Mouse (Mus musculus) CH12.LX (cell line): ENCODE data around the gene Pias1. TPM values are rescaled to one million over a fixed set of nuclear protein-coding genes. Genes with fewer than 3 reads are reported as not detected.
"Not testable (repeated sequence)": the region's sequence is repeated elsewhere in the genome, so short reads cannot be mapped to it uniquely, and the experiment has no call there.

Source experiments
- DNase-seq: peaks from one replicate; pipeline ENCODE4 v3.0.0-alpha.2; 2013; ENCODE audit errors: extremely low read depth
- H3K27ac ChIP-seq: 2 replicates; pipeline ENCODE4 v1.5.1; 2012; ENCODE audit warnings: low read depth, mild to moderate bottlenecking, control low read depth, moderate library complexity; ENCODE audit not compliant: insufficient read depth
- H3K27me3 ChIP-seq: replicated peaks from 2 replicates; pipeline ENCODE3; 2012; ENCODE audit warnings: inconsistent platforms
- H3K36me3 ChIP-seq, 2 experiments: replicated peaks in 1 of 2; 2 replicates each; pipeline versions ENCODE3 to v1.6.1; 2012; ENCODE audit warnings: inconsistent platforms in 1 of 2, low read length in 1 of 2, mild to moderate bottlenecking in 1 of 2, mixed read lengths in 1 of 2, moderate library complexity in 1 of 2; ENCODE audit not compliant: control insufficient read depth in 1 of 2, insufficient read depth in 1 of 2
- H3K4me1 ChIP-seq, 2 experiments: 2 replicates each; pipeline ENCODE4 v1.6.1; 2012; ENCODE audit warnings: inconsistent platforms in 1 of 2, moderate library complexity in 1 of 2; ENCODE audit not compliant: insufficient read depth in 2 of 2, control insufficient read depth in 1 of 2
- H3K4me2 ChIP-seq: 2 replicates; pipeline ENCODE4 v1.6.1; 2012; ENCODE audit warnings: low read depth, mild to moderate bottlenecking, control low read depth; ENCODE audit not compliant: poor library complexity, insufficient read depth, severe bottlenecking
- H3K4me3 ChIP-seq, 3 experiments: fragments of 150-350 bp in 1 of 3; sonication (generic) in 1 of 3; replicated peaks in 1 of 3; 2 replicates each; pipeline versions ENCODE3 to v1.5.1; 2011 to 2012; ENCODE audit warnings: low read depth in 2 of 3, low read length in 2 of 3, mild to moderate bottlenecking in 2 of 3, moderate library complexity in 2 of 3, control low read depth in 1 of 3, improper control_type of control experiment in 1 of 3, inconsistent platforms in 1 of 3, mixed read lengths in 1 of 3; ENCODE audit not compliant: poor library complexity in 1 of 3
- H3K79me2 ChIP-seq: replicated peaks from 2 replicates; pipeline ENCODE4 v1.6.1; 2012; ENCODE audit warnings: mild to moderate bottlenecking, moderate library complexity; ENCODE audit not compliant: control insufficient read depth, poor library complexity, insufficient read depth, severe bottlenecking; ENCODE audit errors: extremely low read depth
- H3K9ac ChIP-seq: 2 replicates; pipeline ENCODE4 v1.6.1; 2012; ENCODE audit warnings: low read depth, mild to moderate bottlenecking, control low read depth, moderate library complexity; ENCODE audit not compliant: insufficient read depth
- H3K9me3 ChIP-seq: replicated peaks from 2 replicates; pipeline ENCODE3; 2012; ENCODE audit warnings: low read length, inconsistent platforms, mixed read lengths
- CHD1 ChIP-seq: IDR thresholded peaks from 2 replicates; pipeline ENCODE4 v1.6.1; 2012; ENCODE audit warnings: low read depth, low read length, improper control_type of control experiment, inconsistent platforms
- CTCF ChIP-seq, 2 experiments: IDR thresholded peaks in 1 of 2; conservative IDR thresholded peaks in 1 of 2; 2 replicates each; pipeline ENCODE4 v1.5.1; 2011 to 2012; ENCODE audit warnings: low read depth in 2 of 2, low read length in 2 of 2, improper control_type of control experiment in 1 of 2, inconsistent platforms in 1 of 2, mild to moderate bottlenecking in 1 of 2, moderate library complexity in 1 of 2
- E2F4 ChIP-seq: IDR thresholded peaks from 2 replicates; pipeline ENCODE4 v1.6.1; 2011; ENCODE audit warnings: low read depth, low read length, improper control_type of control experiment; ENCODE audit not compliant: insufficient replicate concordance
- EP300 ChIP-seq: IDR thresholded peaks from 2 replicates; pipeline ENCODE4 v1.6.1; 2011; ENCODE audit warnings: low read length, improper control_type of control experiment
- HCFC1 ChIP-seq: IDR thresholded peaks from 2 replicates; pipeline ENCODE4 v1.6.1; 2012; ENCODE audit warnings: low read depth, mild to moderate bottlenecking, inconsistent platforms, low read length, improper control_type of control experiment
- KAT2A ChIP-seq: IDR thresholded peaks from 2 replicates; pipeline ENCODE4 v1.6.1; 2012; ENCODE audit warnings: low read length, improper control_type of control experiment, inconsistent platforms; ENCODE audit not compliant: insufficient replicate concordance
- MAFK ChIP-seq: IDR thresholded peaks from 2 replicates; pipeline ENCODE4 v1.6.1; 2011; ENCODE audit warnings: low read length, improper control_type of control experiment; ENCODE audit not compliant: insufficient replicate concordance
- MAX ChIP-seq: IDR thresholded peaks from 2 replicates; pipeline ENCODE4 v1.6.1; 2011; ENCODE audit warnings: low read length, improper control_type of control experiment
- NELFE ChIP-seq: IDR thresholded peaks from 2 replicates; pipeline ENCODE4 v1.6.1; 2011; ENCODE audit warnings: low read depth, low read length, improper control_type of control experiment
- NRF1 ChIP-seq: IDR thresholded peaks from 2 replicates; pipeline ENCODE4 v1.6.1; 2014; ENCODE audit warnings: low read depth, mild to moderate bottlenecking, inconsistent platforms, low read length, improper control_type of control experiment, moderate library complexity
- PAX5 ChIP-seq: IDR thresholded peaks from 2 replicates; pipeline ENCODE4 v1.6.1; 2012; ENCODE audit warnings: low read length, inconsistent platforms, mixed read lengths
- POLR2A ChIP-seq: IDR thresholded peaks from 2 replicates; pipeline ENCODE4 v1.6.1; 2011; ENCODE audit warnings: low read depth, mild to moderate bottlenecking, improper control_type of control experiment, low read length
- POLR2AphosphoS2 ChIP-seq: IDR thresholded peaks from 2 replicates; pipeline ENCODE4 v1.6.1; 2011; ENCODE audit warnings: low read depth, low read length, improper control_type of control experiment
- SIN3A ChIP-seq: IDR thresholded peaks from 2 replicates; pipeline ENCODE4 v1.6.1; 2012; ENCODE audit warnings: low read length, improper control_type of control experiment, inconsistent platforms
- TBP ChIP-seq: conservative IDR thresholded peaks from 2 replicates; pipeline ENCODE4 v1.6.1; 2011; ENCODE audit warnings: low read depth, low read length, improper control_type of control experiment
- UBTF ChIP-seq: IDR thresholded peaks from 2 replicates; pipeline ENCODE4 v1.6.1; 2012; ENCODE audit warnings: low read depth, mild to moderate bottlenecking, inconsistent platforms, low read length, improper control_type of control experiment, moderate library complexity
- USF1 ChIP-seq: IDR thresholded peaks from 2 replicates; pipeline ENCODE4 v1.6.1; 2014; ENCODE audit warnings: low read depth, mild to moderate bottlenecking, inconsistent platforms, low read length, improper control_type of control experiment
- USF2 ChIP-seq: conservative IDR thresholded peaks from 2 replicates; pipeline ENCODE4 v1.6.1; 2011; ENCODE audit warnings: low read depth, low read length, improper control_type of control experiment
- ZKSCAN1 ChIP-seq: IDR thresholded peaks from 2 replicates; pipeline ENCODE4 v1.6.1; 2012; ENCODE audit warnings: low read depth, inconsistent platforms, low read length, improper control_type of control experiment, borderline replicate concordance
- dilution Hi-C: fragments of 300-500 bp; cut with MboI; formaldehyde crosslinking; loops from 2 replicates; pipeline ENCODE4 v1.14.3; 2020; ENCODE audit warnings: low sequenced_read_pairs; ENCODE audit not compliant: extremely low pct_unique_long_range_greater_than_20kb, extremely low pct_ligation_motif_present
- in situ Hi-C: fragments of 300-500 bp; cut with MboI; formaldehyde crosslinking; loops from 3 replicates; pipeline ENCODE4 v1.14.3; 2019; ENCODE audit warnings: low sequenced_read_pairs, low pct_ligation_motif_present, low pct_unique_long_range_greater_than_20kb, mixed read lengths
- polyA plus RNA-seq: library from polyadenylated mRNA; unstranded; fragments of >175 nt; gene quantifications from 2 replicates; pipeline ENCODE4 v1.2.1, GENCODE M21; 2012; ENCODE audit warnings: low read depth; ENCODE audit not compliant: insufficient read length
- total RNA-seq, 2 experiments: library from RNA; depleted of rRNA; stranded (reverse); fragments of 300-350 nt in 1 of 2; fragments of >200 nt in 1 of 2; gene quantifications; 2 replicates each; pipeline ENCODE4 v1.2.3; 2012 to 2014

Gene Pias1
- total and polyA plus RNA-seq, 3 experiments, result 8.0 to 22.7 (median 11.9) TPM

- TF ChIP-seq NELFE, result no peak
- TF ChIP-seq CHD1, result no peak
- TF ChIP-seq TBP, result no peak
- TF ChIP-seq EP300, result no peak
- TF ChIP-seq UBTF, result no peak
- no peak for TF ChIP-seq USF2
- no peak for TF ChIP-seq PAX5
- TF ChIP-seq HCFC1, result no peak
- no peak for TF ChIP-seq POLR2AphosphoS2
- no peak for TF ChIP-seq CTCF (conservative IDR thresholded peaks at IDR 0.05 in 1 of 2, IDR thresholded peaks at IDR 0.05 in 1 of 2; ENCODE audit: low read depth in 2 of 2, low read length in 2 of 2)
- TF ChIP-seq NRF1, result no peak
- TF ChIP-seq POLR2A, result no peak
- TF ChIP-seq E2F4, result no peak
- no peak for TF ChIP-seq KAT2A
- TF ChIP-seq MAFK, result no peak
- no peak for TF ChIP-seq ZKSCAN1
- TF ChIP-seq USF1, result no peak
- no peak for TF ChIP-seq SIN3A
- TF ChIP-seq MAX, result no peak
- no peaks in the 10 kb centered on the region for H3K4me1 ChIP-seq
- no peak overlapping the region for H3K27ac ChIP-seq
- H3K9me3 ChIP-seq, result no peaks in the 10 kb centered on the region
- no peak for DNase-seq
- no peak overlapping the region for H3K4me3 ChIP-seq
- no peak overlapping the region for H3K4me2 ChIP-seq
- no peaks in the 10 kb centered on the region for H3K79me2 ChIP-seq
- in situ Hi-C loops (no loop called here), dilution Hi-C loops (no loop called here)
- H3K9ac ChIP-seq, result no peak overlapping the region
- peaks cover 0 to 2% of the 10 kb centered on the region in 2 experiments for H3K36me3 ChIP-seq
- H3K27me3 ChIP-seq, result no peaks in the 10 kb centered on the region
Measured at GRCm38 (mm10) chr9:62870728-62871127, 117.0 kb downstream of the Pias1 start.

DNA sequence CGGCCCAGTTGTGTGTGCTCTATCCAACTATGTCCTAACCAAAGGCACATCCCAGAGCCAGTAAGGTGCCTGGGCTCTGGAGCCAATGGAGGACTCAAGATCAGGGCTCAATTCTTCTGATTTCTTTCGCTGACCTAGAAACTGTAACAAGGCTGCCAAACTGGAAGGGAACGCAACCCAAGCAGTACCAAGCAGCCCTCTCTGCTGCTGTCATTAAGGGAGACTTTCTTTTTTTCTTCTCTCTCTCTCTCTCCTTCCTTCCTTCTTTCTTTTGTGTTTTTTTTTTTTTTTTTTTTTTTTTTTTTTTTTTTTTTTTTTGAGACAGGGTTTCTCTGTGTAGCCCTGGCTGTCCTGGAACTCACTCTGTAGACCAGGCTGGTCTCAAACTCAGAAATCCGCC, 118.5 kb downstream of the Pias1 start:
- in situ Hi-C loops, H3K79me2 ChIP-seq, H3K9ac ChIP-seq, H3K4me2 ChIP-seq, H3K4me1 ChIP-seq, DNase-seq, dilution Hi-C loops, H3K36me3 ChIP-seq, H3K27ac ChIP-seq, H3K27me3 ChIP-seq, H3K9me3 ChIP-seq, H3K4me3 ChIP-seq: not testable (repeated sequence)
